Mouse (Mus musculus) heart, postnatal 25 days (tissue): Measurements from ENCODE around the gene Sesn1. TPM values are rescaled to one million over a fixed set of nuclear protein-coding genes. Genes with fewer than 3 reads are reported as not detected.
A peak's percentile ranks its signal among the peaks of the same experiment; 100 is the strongest.
"Not testable (repeated sequence)": the region's sequence is repeated elsewhere in the genome, so short reads cannot be mapped to it uniquely, and the experiment has no call there.

ENCODE experiments used
- DNase-seq: peaks from one replicate; pipeline ENCODE4 v3.0.0; 2022; ENCODE audit warnings: low spot score
- intact Hi-C: fragments of 180-260 bp; cut with DNase I; formaldehyde crosslinking; loops from one replicate; pipeline ENCODE4 v1.15.1; 2025
- total RNA-seq, 2 experiments: library from RNA; stranded (reverse); gene quantifications; 2 replicates each; pipeline ENCODE4 v1.2.3; 2021

The Sesn1 gene
- total RNA-seq, 2 experiments from 2014 or later: 135 to 137 TPM

GRCm38 (mm10) chr10:41819307-41819706 is 9.6 kb downstream of the Sesn1 start:
- DNase-seq: no peak
- intact Hi-C loops: loop anchor here (10.0 kb wide), 1 partner anchor 685 kb away; the partner anchor contains the start of gene Snx3

- no peak for DNase-seq
- intact Hi-C loops: no loop called here
These were observed 10.7 kb downstream of the Sesn1 start for GRCm38 (mm10) chr10:41820401-41820800.

GRCm38 (mm10) chr10:41821171-41821570 is 11.4 kb downstream of the Sesn1 start:
- intact Hi-C loops: no loop called here
- DNase-seq: no peak

GRCm38 (mm10) chr10:41822573-41823281 is 13.0 kb downstream of the Sesn1 start:
- DNase-seq: no peak
- intact Hi-C loops: no loop called here

GRCm38 (mm10) chr10:41823282-41823675 is 13.5 kb downstream of the Sesn1 start:
- intact Hi-C loops, DNase-seq: not testable (repeated sequence)

GRCm38 (mm10) chr10:41823916-41824315 is 14.2 kb downstream of the Sesn1 start:
- intact Hi-C loops: no loop called here
- no peak for DNase-seq

- intact Hi-C loops: no loop called here
These were observed 15.3 kb downstream of the Sesn1 start for GRCm38 (mm10) chr10:41825041-41825440.

GRCm38 (mm10) chr10:41825996-41826395 is 16.3 kb downstream of the Sesn1 start:
- intact Hi-C loops: no loop called here
- DNase-seq: no peak

More at GRCm38 (mm10) chr10:41825041-41825440, 15.3 kb downstream of the Sesn1 start:
- DNase-seq: no peak

- DNase-seq: no peak
- intact Hi-C loops: no loop called here
These were observed 16.9 kb downstream of the Sesn1 start for GRCm38 (mm10) chr10:41826526-41827116.

- intact Hi-C loops: no loop called here
- no peak for DNase-seq
These were observed 18.0 kb downstream of the Sesn1 start for GRCm38 (mm10) chr10:41827784-41828183.

- intact Hi-C loops: no loop called here
These were observed 19.5 kb downstream of the Sesn1 start for GRCm38 (mm10) chr10:41829191-41829590.

GRCm38 (mm10) chr10:41829980-41830379 is 20.2 kb downstream of the Sesn1 start:
- intact Hi-C loops: loop anchor here (2.0 to 5.0 kb wide), 6 partner anchors 57 to 462 kb away; partner anchors contain the start of gene Foxo3
- no peak for DNase-seq

More at GRCm38 (mm10) chr10:41829191-41829590, 19.5 kb downstream of the Sesn1 start:
- no peak for DNase-seq

- DNase-seq: no peak
- intact Hi-C loops: loop anchor here (2.0 to 5.0 kb wide), 6 partner anchors 57 to 462 kb away; partner anchors contain the start of gene Foxo3
These were observed 20.7 kb downstream of the Sesn1 start for GRCm38 (mm10) chr10:41830445-41830844.

GRCm38 (mm10) chr10:41830851-41831522 is 21.3 kb downstream of the Sesn1 start:
- peak; percentile 23 for DNase-seq
- intact Hi-C loops: loop anchor here (2.0 to 5.0 kb wide), 6 partner anchors 56 to 461 kb away; partner anchors contain the start of gene Foxo3

GRCm38 (mm10) chr10:41832191-41832590 is 22.5 kb downstream of the Sesn1 start:
- intact Hi-C loops: loop anchor here (5.0 kb wide), 4 partner anchors 55 to 460 kb away; partner anchors contain the start of gene Foxo3
- no peak for DNase-seq

GRCm38 (mm10) chr10:41834131-41834530 is 24.4 kb downstream of the Sesn1 start:
- DNase-seq: no peak
- intact Hi-C loops: loop anchor here (5.0 kb wide), 4 partner anchors 53 to 458 kb away; partner anchors contain the start of gene Foxo3

GRCm38 (mm10) chr10:41838911-41839310 is 29.2 kb downstream of the Sesn1 start:
- DNase-seq: no peak
- intact Hi-C loops: no loop called here

GRCm38 (mm10) chr10:41847737-41848136 is 38.0 kb downstream of the Sesn1 start:
- intact Hi-C loops: no loop called here
- no peak for DNase-seq

- intact Hi-C loops: no loop called here
- DNase-seq: no peak
These were observed 39.0 kb downstream of the Sesn1 start for GRCm38 (mm10) chr10:41848721-41849120.

- intact Hi-C loops: no loop called here
- no peak for DNase-seq
These were observed 50.1 kb downstream of the Sesn1 start for GRCm38 (mm10) chr10:41859820-41860219.
